Mouse (Mus musculus): ENCODE results near the gene Pcp2. TPM values are rescaled to one million over a fixed set of nuclear protein-coding genes. Genes with fewer than 3 reads are reported as not detected.

Gene Pcp2
- total and polyA plus RNA-seq, 3 experiments, result 0.38 to 0.56 TPM; not detected in 1

GRCm38 (mm10) chr8:3588258-3588633, 37.1 kb downstream of the Pcp2 start:
- Histone ChIP-seq H3K36me3 (replicated peaks in 1 of 2; ENCODE audit: control insufficient read depth in 1 of 2, insufficient read depth in 1 of 2, low read length in 1 of 2) (no peaks in the 10 kb centered on the region), H3K27ac (ENCODE audit: insufficient read depth, low read depth) (no peak overlapping the region), H3K9me3 (replicated peaks; ENCODE audit: low read length) (no peaks in the 10 kb centered on the region), H3K9ac (ENCODE audit: insufficient read depth, low read depth) (no peak overlapping the region), H3K27me3 (replicated peaks) (peaks cover 24% of the 10 kb centered on the region), H3K4me1 (ENCODE audit: control insufficient read depth in 1 of 2, insufficient read depth in 2 of 2) (no peaks in the 10 kb centered on the region; a peak in 1 of 4 replicates), H3K4me3 (replicated peaks in 1 of 3; ENCODE audit: low read depth in 2 of 3, low read length in 2 of 3, poor library complexity in 1 of 3) (no peak overlapping the region), H3K79me2 (replicated peaks; ENCODE audit: control insufficient read depth, extremely low read depth, insufficient read depth, poor library complexity, severe bottlenecking) (no peaks in the 10 kb centered on the region), H3K4me2 (ENCODE audit: insufficient read depth, low read depth, poor library complexity, severe bottlenecking) (peak overlapping the region; percentile 82)
- dilution Hi-C loops (cut with MboI; ENCODE audit: extremely low pct_ligation_motif_present, extremely low pct_unique_long_range_greater_than_20kb, low sequenced_read_pairs) (no loop called here), in situ Hi-C loops (cut with MboI; ENCODE audit: low pct_ligation_motif_present, low pct_unique_long_range_greater_than_20kb, low sequenced_read_pairs) (no loop called here)
- TF ChIP-seq GABPA (IDR thresholded peaks at IDR 0.05; ENCODE audit: insufficient replicate concordance, low read depth, low read length), result no peak
- no peak for TF ChIP-seq JUN (IDR thresholded peaks at IDR 0.05; ENCODE audit: insufficient read depth, low read depth, low read length)
- no peak for TF ChIP-seq POLR2AphosphoS2 (IDR thresholded peaks at IDR 0.05; ENCODE audit: low read depth, low read length)
- no peak for TF ChIP-seq MYC (IDR thresholded peaks at IDR 0.05; ENCODE audit: low read depth, low read length)
- TF ChIP-seq ZC3H11A (IDR thresholded peaks at IDR 0.05; ENCODE audit: low read depth, low read length), result no peak
- TF ChIP-seq EP300 (IDR thresholded peaks at IDR 0.05; ENCODE audit: low read length), result no peak
- no peak for TF ChIP-seq RCOR1 (conservative IDR thresholded peaks at IDR 0.05; ENCODE audit: low read depth, low read length)
- no peak for TF ChIP-seq ELF1 (IDR thresholded peaks at IDR 0.05; ENCODE audit: low read depth, low read length)
- TF ChIP-seq CHD1 (IDR thresholded peaks at IDR 0.05; ENCODE audit: low read depth, low read length), result no peak
- no peak for TF ChIP-seq UBTF (IDR thresholded peaks at IDR 0.05; ENCODE audit: low read depth, low read length)
- TF ChIP-seq TBP (conservative IDR thresholded peaks at IDR 0.05; ENCODE audit: low read depth, low read length), result no peak
- no peak for TF ChIP-seq NELFE (IDR thresholded peaks at IDR 0.05; ENCODE audit: low read depth, low read length)
- no peak for TF ChIP-seq POLR2A (IDR thresholded peaks at IDR 0.05; ENCODE audit: low read depth, low read length)
- TF ChIP-seq BHLHE40 (IDR thresholded peaks at IDR 0.05; ENCODE audit: low read depth, low read length), result no peak
- no peak for TF ChIP-seq SIN3A (IDR thresholded peaks at IDR 0.05; ENCODE audit: low read length)
- no peak for TF ChIP-seq NRF1 (IDR thresholded peaks at IDR 0.05; ENCODE audit: low read depth, low read length)
- no peak for TF ChIP-seq TCF12 (IDR thresholded peaks at IDR 0.05; ENCODE audit: low read depth, low read length)
- no peak for TF ChIP-seq HCFC1 (IDR thresholded peaks at IDR 0.05; ENCODE audit: low read depth, low read length)
- no peak for DNase-seq (ENCODE audit: extremely low read depth)

GRCm38 (mm10) chr8:3587391-3588257, 37.7 kb downstream of the Pcp2 start:
- no peaks in the 10 kb centered on the region for H3K79me2 ChIP-seq (replicated peaks; ENCODE audit: control insufficient read depth, extremely low read depth, insufficient read depth, poor library complexity, severe bottlenecking)
- H3K9me3 ChIP-seq (replicated peaks; ENCODE audit: low read length), result no peaks in the 10 kb centered on the region
- DNase-seq (ENCODE audit: extremely low read depth), result peak; percentile 38
- H3K27ac ChIP-seq (ENCODE audit: insufficient read depth, low read depth), result no peak overlapping the region
- dilution Hi-C loops (cut with MboI; ENCODE audit: extremely low pct_ligation_motif_present, extremely low pct_unique_long_range_greater_than_20kb, low sequenced_read_pairs), result no loop called here
- TF ChIP-seq ELF1 (IDR thresholded peaks at IDR 0.05; ENCODE audit: low read depth, low read length), result 0 out of 2 replicates have a peak, but pooled peaks have one; percentile 24
- TF ChIP-seq MYC (IDR thresholded peaks at IDR 0.05; ENCODE audit: low read depth, low read length), result no peak
- no peak for TF ChIP-seq EP300 (IDR thresholded peaks at IDR 0.05; ENCODE audit: low read length)
- peak; percentile 28; the same call in 1 of the 2 replicates for TF ChIP-seq POLR2A (IDR thresholded peaks at IDR 0.05; ENCODE audit: low read depth, low read length)
- TF ChIP-seq BHLHE40 (IDR thresholded peaks at IDR 0.05; ENCODE audit: low read depth, low read length), result no peak
- no peak for TF ChIP-seq TCF12 (IDR thresholded peaks at IDR 0.05; ENCODE audit: low read depth, low read length)
- TF ChIP-seq MAFK (IDR thresholded peaks at IDR 0.05; ENCODE audit: insufficient replicate concordance, low read length), result no peak
- TF ChIP-seq NRF1 (IDR thresholded peaks at IDR 0.05; ENCODE audit: low read depth, low read length), result 0 out of 2 replicates have a peak, but pooled peaks have one; percentile 10
- H3K4me3 ChIP-seq (replicated peaks in 1 of 3; ENCODE audit: low read depth in 2 of 3, low read length in 2 of 3, poor library complexity in 1 of 3), result peak overlapping the region in 2 of 3 experiments; percentile 47 to 58
- in situ Hi-C loops (cut with MboI; ENCODE audit: low pct_ligation_motif_present, low pct_unique_long_range_greater_than_20kb, low sequenced_read_pairs), result no loop called here
- peak overlapping the region; percentile 82 for H3K4me2 ChIP-seq (ENCODE audit: insufficient read depth, low read depth, poor library complexity, severe bottlenecking)
- H3K36me3 ChIP-seq (replicated peaks in 1 of 2; ENCODE audit: control insufficient read depth in 1 of 2, insufficient read depth in 1 of 2, low read length in 1 of 2), result no peaks in the 10 kb centered on the region
- peaks cover 24% of the 10 kb centered on the region for H3K27me3 ChIP-seq (replicated peaks)
- H3K4me1 ChIP-seq (ENCODE audit: control insufficient read depth in 1 of 2, insufficient read depth in 2 of 2), result no peaks in the 10 kb centered on the region; a peak in 1 of 4 replicates
- peak overlapping the region; percentile 10; the same call in 1 of the 2 replicates for H3K9ac ChIP-seq (ENCODE audit: insufficient read depth, low read depth)

All from CH12.LX (cell line).